ENCODE assay signal across 27 mouse cellular contexts in genomic region chr9:40720881-40721280, GRCm38 (mm10). TPM values are rescaled to one million over a fixed set of nuclear protein-coding genes. Genes with fewer than 3 reads are reported as not detected.
DNase-seq lines count a peak whose midpoint lies in the region; ATAC-seq and TF ChIP-seq lines count a peak whose summit lies in the region.
"Had no signal": no experiment of that assay in that cellular context is flagged by ENCODE, and none has a peak within 500 bp of the region (broad histone marks: within the 10 kb centered on the region; RNA-seq: fewer than 3 reads in every experiment).

No protein-coding gene starts in this region.

- no peaks in the 10 kb centered on the region for H3K27me3 ChIP-seq in midbrain, embryonic 13.5 days
- no peaks in the 10 kb centered on the region for H3K27me3 ChIP-seq in midbrain, postnatal 0 days (ENCODE audit: insufficient read depth, low read length)
- no peaks in the 10 kb centered on the region for H3K27me3 ChIP-seq in forebrain, embryonic 14.5 days (replicated peaks; ENCODE audit: control insufficient read depth, insufficient read depth, low read length)
- H3K27me3 ChIP-seq in hindbrain, embryonic 14.5 days (ENCODE audit: control insufficient read depth, insufficient read depth, low read length), result no peaks in the 10 kb centered on the region
- H3K27me3 ChIP-seq in neural tube, embryonic 15.5 days (replicated peaks), result no peaks in the 10 kb centered on the region
- H3K27me3 ChIP-seq: heart, embryonic 13.5 days; intestine, embryonic 15.5 days; kidney, embryonic 15.5 days; limb, embryonic 13.5 days; liver, embryonic 13.5 days; lung, embryonic 15.5 days had no signal

- peaks cover 23% of the 10 kb centered on the region for H3K4me1 ChIP-seq in midbrain, embryonic 13.5 days (replicated peaks)
- H3K4me1 ChIP-seq in midbrain, postnatal 0 days (ENCODE audit: insufficient read depth, low read length), result no peaks in the 10 kb centered on the region
- peaks cover 6% of the 10 kb centered on the region for H3K4me1 ChIP-seq in forebrain, embryonic 14.5 days (ENCODE audit: control insufficient read depth, insufficient read depth, low read length)
- peaks cover 3% of the 10 kb centered on the region; the same call in 1 of the 2 replicates for H3K4me1 ChIP-seq in hindbrain, embryonic 14.5 days (replicated peaks; ENCODE audit: control insufficient read depth, insufficient read depth, low read length)
- peaks cover 30% of the 10 kb centered on the region for H3K4me1 ChIP-seq in neural tube, embryonic 15.5 days
- H3K4me1 ChIP-seq: liver, embryonic 13.5 days had no signal

- H3K9ac ChIP-seq in midbrain, embryonic 13.5 days (replicated peaks), result no peak overlapping the region
- H3K9ac ChIP-seq in midbrain, postnatal 0 days (replicated peaks; ENCODE audit: low read length, poor library complexity, severe bottlenecking), result no peak overlapping the region
- H3K9ac ChIP-seq in forebrain, embryonic 14.5 days (ENCODE audit: low read length), result no peak overlapping the region
- H3K9ac ChIP-seq in hindbrain, embryonic 14.5 days, result no peak overlapping the region
- no peak overlapping the region for H3K9ac ChIP-seq in neural tube, embryonic 15.5 days (replicated peaks)
- H3K9ac ChIP-seq: heart, embryonic 13.5 days; intestine, embryonic 15.5 days; kidney, embryonic 15.5 days; limb, embryonic 13.5 days; liver, embryonic 13.5 days; lung, embryonic 15.5 days had no signal

- no peaks in the 10 kb centered on the region for H3K36me3 ChIP-seq in midbrain, embryonic 13.5 days
- no peaks in the 10 kb centered on the region for H3K36me3 ChIP-seq in midbrain, postnatal 0 days (ENCODE audit: insufficient read depth, low read length)
- no peaks in the 10 kb centered on the region for H3K36me3 ChIP-seq in forebrain, embryonic 14.5 days (ENCODE audit: control insufficient read depth, insufficient read depth, low read length)
- no peaks in the 10 kb centered on the region for H3K36me3 ChIP-seq in hindbrain, embryonic 14.5 days (replicated peaks; ENCODE audit: control insufficient read depth, insufficient read depth)
- no peaks in the 10 kb centered on the region for H3K36me3 ChIP-seq in neural tube, embryonic 15.5 days
- H3K36me3 ChIP-seq: heart, embryonic 13.5 days; intestine, embryonic 15.5 days; kidney, embryonic 15.5 days; liver, embryonic 13.5 days; lung, embryonic 15.5 days had no signal

- H3K4me3 ChIP-seq in midbrain, embryonic 13.5 days (replicated peaks), result no peak overlapping the region
- no peak overlapping the region for H3K4me3 ChIP-seq in midbrain, postnatal 0 days (ENCODE audit: low read depth, low read length)
- no peak overlapping the region for H3K4me3 ChIP-seq in forebrain, embryonic 14.5 days (ENCODE audit: low read depth, low read length)
- no peak overlapping the region for H3K4me3 ChIP-seq in hindbrain, embryonic 14.5 days (replicated peaks; ENCODE audit: low read length)
- no peak overlapping the region for H3K4me3 ChIP-seq in neural tube, embryonic 15.5 days (replicated peaks)
- H3K4me3 ChIP-seq: heart, embryonic 13.5 days; intestine, embryonic 15.5 days; kidney, embryonic 15.5 days; limb, embryonic 13.5 days; liver, embryonic 13.5 days; lung, embryonic 15.5 days had no signal

- WGBS in midbrain, embryonic 13.5 days, result 52% methylated on average over 7 of the region's 7 CpGs
- WGBS in midbrain, postnatal 0 days, result 52% methylated on average over 7 of the region's 7 CpGs
- WGBS in forebrain, embryonic 14.5 days, result 27% methylated on average over 7 of the region's 7 CpGs
- 34% methylated on average over 7 of the region's 7 CpGs for WGBS in hindbrain, embryonic 14.5 days
- 12% methylated on average over 7 of the region's 7 CpGs for WGBS in neural tube, embryonic 15.5 days

- no peak overlapping the region for H3K4me2 ChIP-seq in midbrain, embryonic 13.5 days (replicated peaks)
- H3K4me2 ChIP-seq in midbrain, postnatal 0 days (ENCODE audit: low read depth, low read length, poor library complexity, severe bottlenecking), result no peak overlapping the region
- no peak overlapping the region for H3K4me2 ChIP-seq in forebrain, embryonic 14.5 days (ENCODE audit: low read length)
- H3K4me2 ChIP-seq in hindbrain, embryonic 14.5 days (replicated peaks), result no peak overlapping the region
- H3K4me2 ChIP-seq in neural tube, embryonic 15.5 days, result no peak overlapping the region
- H3K4me2 ChIP-seq: heart, embryonic 13.5 days; intestine, embryonic 15.5 days; kidney, embryonic 15.5 days; limb, embryonic 13.5 days; liver, embryonic 13.5 days; lung, embryonic 15.5 days had no signal

- H3K27ac ChIP-seq in midbrain, embryonic 13.5 days, result 0 out of 2 replicates have a peak overlapping the region, but pooled peaks have one; percentile 28
- no peak overlapping the region for H3K27ac ChIP-seq in midbrain, postnatal 0 days (ENCODE audit: low read depth, low read length)
- peak overlapping the region; percentile 21; the same call in 1 of the 2 replicates for H3K27ac ChIP-seq in forebrain, embryonic 14.5 days (ENCODE audit: low read depth, low read length)
- 0 out of 2 replicates have a peak overlapping the region, but pooled peaks have one; percentile 41 for H3K27ac ChIP-seq in hindbrain, embryonic 14.5 days
- H3K27ac ChIP-seq in neural tube, embryonic 15.5 days (replicated peaks), result 0 out of 2 replicates have a peak overlapping the region, but pooled peaks have one; percentile 11
- H3K27ac ChIP-seq: heart, embryonic 13.5 days; intestine, embryonic 15.5 days; liver, embryonic 13.5 days; lung, embryonic 15.5 days; macrophage had no signal

- 0 out of 2 replicates have a peak, but pooled peaks have one; percentile 37 for ATAC-seq in midbrain, embryonic 13.5 days
- ATAC-seq in midbrain, postnatal 0 days (ENCODE audit: low FRiP score), result no peak
- ATAC-seq in forebrain, embryonic 14.5 days, result peak; percentile 58
- ATAC-seq in hindbrain, embryonic 14.5 days (ENCODE audit: low FRiP score), result no peak
- peak; percentile 72 for ATAC-seq in neural tube, embryonic 15.5 days (ENCODE audit: low FRiP score)
- ATAC-seq: intestine, embryonic 15.5 days had no signal

- no peak for TF ChIP-seq CTCF in midbrain, postnatal 0 days (IDR thresholded peaks at IDR 0.05)

- no peaks in the 10 kb centered on the region for H3K9me3 ChIP-seq in midbrain, embryonic 13.5 days
- H3K9me3 ChIP-seq in midbrain, postnatal 0 days (ENCODE audit: low read length), result no peaks in the 10 kb centered on the region
- no peaks in the 10 kb centered on the region for H3K9me3 ChIP-seq in forebrain, embryonic 14.5 days (replicated peaks; ENCODE audit: control insufficient read depth, low read length)
- H3K9me3 ChIP-seq in hindbrain, embryonic 14.5 days (ENCODE audit: control insufficient read depth, low read length), result no peaks in the 10 kb centered on the region
- no peaks in the 10 kb centered on the region for H3K9me3 ChIP-seq in neural tube, embryonic 15.5 days (replicated peaks)
- H3K9me3 ChIP-seq: heart, embryonic 13.5 days; intestine, embryonic 15.5 days; kidney, embryonic 15.5 days; limb, embryonic 13.5 days; liver, embryonic 13.5 days; lung, embryonic 15.5 days had no signal

- DNase-seq in midbrain, postnatal 0 days (ENCODE audit: low spot score), result no peak
- peak; percentile 55 for DNase-seq in forebrain, embryonic 14.5 days (ENCODE audit: low spot score)
- no peak for DNase-seq in hindbrain, embryonic 14.5 days (ENCODE audit: low spot score)
- DNase-seq in thymus, adult 18-20 months, result no peak
- DNase-seq in layer of hippocampus, postnatal 10 days (ENCODE audit: low spot score in 2 of 2), result no peak
- DNase-seq: adrenal gland, postnatal 36 days; B cell, adult 2 months; cerebellum, adult 18-20 months; cerebellum, postnatal 25 days; gastrocnemius, postnatal 10 days; heart, adult 11 months; layer of hippocampus, postnatal 36 days; liver, embryonic 13.5 days; right cerebral cortex, postnatal 14 days; spleen, adult 18-20 months had no signal

RNA-seq across cellular contexts. Expression of gene Clmp, which starts 35.1 kb away (rescaled TPM):
- polyA plus RNA-seq in midbrain, embryonic 13.5 days (2015; fragmentation: Nextera tagmentation; extraction: Ambion mirVana), result 43.6 and 45.8 TPM in 2 replicates
- 57.0 and 74.1 TPM in 2 replicates for total RNA-seq in midbrain, postnatal 0 days (2014; rRNA removed)
- 47.5 and 48.8 TPM in 2 replicates for polyA plus RNA-seq in midbrain, postnatal 0 days (2015; fragmentation: Nextera tagmentation; extraction: Ambion mirVana)
- polyA plus RNA-seq in forebrain, embryonic 14.5 days (2014; fragmentation: Nextera tagmentation; extraction: Ambion mirVana), result 45.6 and 51.6 TPM in 2 replicates
- 56.6 and 62.9 TPM in 2 replicates for polyA plus RNA-seq in hindbrain, embryonic 14.5 days (2014; fragmentation: Nextera tagmentation; extraction: Ambion mirVana)
- polyA plus RNA-seq in neural tube, embryonic 15.5 days (2015; fragmentation: Nextera tagmentation; extraction: Ambion mirVana), result 41.7 and 51.2 TPM in 2 replicates
- total RNA-seq in layer of hippocampus, postnatal 10 days (2021), result 10 to 100 TPM; 46.5 to 46.6 TPM

RNA-seq across cellular contexts. Expression of gene Gm21915, which starts 50.5 kb away (rescaled TPM):
- polyA plus RNA-seq in midbrain, embryonic 13.5 days (2015; fragmentation: Nextera tagmentation; extraction: Ambion mirVana), result not detected in 2 replicates
- not detected in 2 replicates for total RNA-seq in midbrain, postnatal 0 days (2014; rRNA removed)
- not detected in 2 replicates for polyA plus RNA-seq in midbrain, postnatal 0 days (2015; fragmentation: Nextera tagmentation; extraction: Ambion mirVana)
- not detected in 2 replicates for polyA plus RNA-seq in forebrain, embryonic 14.5 days (2014; fragmentation: Nextera tagmentation; extraction: Ambion mirVana)
- not detected in 2 replicates for polyA plus RNA-seq in hindbrain, embryonic 14.5 days (2014; fragmentation: Nextera tagmentation; extraction: Ambion mirVana)
- not detected in 2 replicates for polyA plus RNA-seq in neural tube, embryonic 15.5 days (2015; fragmentation: Nextera tagmentation; extraction: Ambion mirVana)
- total RNA-seq in layer of hippocampus, postnatal 10 days (2021), result not detected
- total RNA-seq: adrenal gland, postnatal 36 days; gastrocnemius, postnatal 10 days; heart, postnatal 25 days; layer of hippocampus, postnatal 36 days; left cerebral cortex, postnatal 14 days; neutrophil, adult 5-6 weeks had no signal
- polyA plus RNA-seq: heart, embryonic 13.5 days; intestine, embryonic 15.5 days; kidney, embryonic 15.5 days; large intestine, adult 2 months; limb, embryonic 13.5 days; liver, embryonic 13.5 days; lung, embryonic 15.5 days; macrophage had no signal

Comparison
In these comparisons a context has a peak if more than half of its experiments do, and no peak if none do; other contexts are left out.
1. ATAC-seq: peak in midbrain, embryonic 13.5 days (single experiment), forebrain, embryonic 14.5 days (single experiment) and neural tube, embryonic 15.5 days (single experiment); none in midbrain, postnatal 0 days (single experiment) and hindbrain, embryonic 14.5 days (single experiment).